Mouse (Mus musculus) hindbrain, embryonic 13.5 days (tissue): ENCODE measurements around the gene Zfp949. TPM values are rescaled to one million over a fixed set of nuclear protein-coding genes. Genes with fewer than 3 reads are reported as not detected.

ENCODE experiments used
- ATAC-seq: fragments of 200-750 bp; cut with Nextera tagmentation; 2 replicates; pipeline ENCODE4 v1.8.0; 2017; ENCODE audit warnings: moderate TSS enrichment; ENCODE audit not compliant: low FRiP score
- H3K27ac ChIP-seq: fragments of 300-500 bp; sonication (generic); 2 replicates; pipeline ENCODE4 v1.5.1; 2015; ENCODE audit warnings: inconsistent platforms, mild to moderate bottlenecking, moderate library complexity
- H3K27me3 ChIP-seq: fragments of 300-500 bp; sonication (generic); 2 replicates; pipeline ENCODE4 v1.6.1; 2015; ENCODE audit warnings: mild to moderate bottlenecking, inconsistent platforms
- H3K36me3 ChIP-seq: fragments of 300-500 bp; sonication (generic); 2 replicates; pipeline ENCODE4 v1.6.1; 2015; ENCODE audit warnings: mild to moderate bottlenecking, inconsistent platforms
- H3K4me1 ChIP-seq: fragments of 300-500 bp; sonication (generic); replicated peaks from 2 replicates; pipeline ENCODE4 v1.6.1; 2015; ENCODE audit warnings: inconsistent platforms
- H3K4me2 ChIP-seq: fragments of 300-500 bp; sonication (generic); 2 replicates; pipeline ENCODE4 v1.6.1; 2015; ENCODE audit warnings: inconsistent platforms, mild to moderate bottlenecking, moderate library complexity
- H3K4me3 ChIP-seq: fragments of 300-500 bp; sonication (generic); 2 replicates; pipeline ENCODE4 v1.5.1; 2015; ENCODE audit warnings: mild to moderate bottlenecking, inconsistent platforms
- H3K9ac ChIP-seq: fragments of 300-500 bp; sonication (generic); 2 replicates; pipeline ENCODE4 v1.6.1; 2015; ENCODE audit warnings: mild to moderate bottlenecking, inconsistent platforms
- H3K9me3 ChIP-seq: fragments of 300-500 bp; sonication (generic); 2 replicates; pipeline ENCODE4 v1.6.1; 2016; ENCODE audit warnings: inconsistent platforms
- WGBS: fragments of 180-500 bp; shearing (Covaris S2); methylation state at CpG from one replicate; pipeline ENCODE4 v1.1.7; 2015; 5-methylcytosine and 5-hydroxymethylcytosine counted together
- polyA plus RNA-seq: library from polyadenylated mRNA; unstranded; fragments of >200 nt; fragmentation: Nextera tagmentation; extraction: Ambion mirVana; gene quantifications from 2 replicates; pipeline ENCODE4 v1.2.1, GENCODE M21; 2015

The Zfp949 gene
- polyA plus RNA-seq = 20.1 and 22.3 TPM in 2 replicates

DNA sequence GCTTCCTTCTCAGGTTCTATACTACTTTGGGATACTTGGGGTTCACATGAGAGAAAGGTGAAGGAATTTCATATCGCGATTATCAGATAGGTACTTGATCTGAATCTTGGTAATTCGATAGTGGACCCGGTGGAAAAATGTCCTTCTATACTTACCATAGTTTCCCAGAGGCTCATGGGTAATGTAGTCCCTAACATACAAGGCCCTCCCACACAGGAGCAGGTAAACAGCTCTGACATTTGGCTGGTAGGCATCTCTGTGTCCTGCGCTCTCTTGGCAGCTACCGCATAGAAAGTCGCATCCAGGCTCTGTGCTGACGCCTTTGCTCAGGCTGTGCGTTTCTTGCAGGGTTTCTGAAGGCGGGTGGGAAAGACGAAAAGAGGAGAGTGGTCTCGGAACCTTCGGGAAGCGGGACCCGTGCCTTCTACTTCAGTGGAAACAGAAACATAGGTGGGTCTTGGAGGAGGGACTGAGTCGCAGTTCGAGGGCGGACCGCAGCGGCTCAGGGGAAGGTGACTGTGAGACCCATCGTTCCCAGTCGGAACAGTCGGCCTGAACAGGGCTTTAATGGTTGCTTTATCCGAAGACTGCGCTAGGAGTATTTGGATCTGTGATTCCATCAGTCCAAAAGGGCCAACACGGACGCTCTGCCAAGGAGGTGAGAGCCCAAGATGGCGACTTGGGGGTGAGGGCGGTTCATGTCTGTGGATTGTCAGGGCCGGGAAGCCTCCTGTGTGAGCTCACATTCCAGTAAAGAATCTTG lies at the start of gene Zfp949:
Gene Zfp949 (plus strand): TSS at position 170 of the 763 bp plus-strand sequence.
- WGBS = under 1% methylated on average over 30 of the region's 30 CpGs
- Histone ChIP-seq H3K36me3 (peaks cover 13% of the 10 kb centered on the region), H3K27me3 (no peaks in the 10 kb centered on the region), H3K9me3 (no peaks in the 10 kb centered on the region), H3K4me3 (peak within 1 kb of the TSS; percentile 79), H3K27ac (peak within 1 kb of the TSS; percentile 93), H3K9ac (peak within 1 kb of the TSS; percentile 86), H3K4me1 (peaks cover 36% of the 10 kb centered on the region), H3K4me2 (peak within 1 kb of the TSS; percentile 72)
- ATAC-seq = peak; percentile 95

DNA sequence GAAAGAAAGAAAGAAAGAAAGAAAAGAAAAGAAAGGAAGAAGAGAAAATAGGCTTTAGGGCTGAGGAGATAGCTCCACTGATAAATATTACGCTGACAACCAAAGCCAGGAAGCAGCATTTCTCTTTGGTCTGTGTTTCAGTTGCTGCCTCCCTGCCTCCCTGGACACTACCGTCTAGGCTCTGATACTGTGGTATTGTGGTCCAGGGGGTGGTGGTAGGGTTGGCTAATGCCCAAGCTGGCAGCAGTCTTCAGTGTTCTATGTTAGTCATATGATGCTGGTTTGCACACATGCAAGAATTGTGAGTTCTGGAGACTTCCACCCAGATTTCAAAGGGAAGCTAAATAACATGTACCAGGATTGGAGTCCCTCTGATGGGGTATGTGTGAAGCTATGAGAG lies 47.7 kb upstream of the Zfp949 start:
- no peak overlapping the region for H3K4me2 ChIP-seq
- ATAC-seq = no peak
- H3K4me3 ChIP-seq = no peak overlapping the region
- H3K9ac ChIP-seq = no peak overlapping the region
- no peaks in the 10 kb centered on the region for H3K9me3 ChIP-seq
- H3K27me3 ChIP-seq = no peaks in the 10 kb centered on the region
- no peaks in the 10 kb centered on the region for H3K36me3 ChIP-seq
- no peaks in the 10 kb centered on the region for H3K4me1 ChIP-seq
- H3K27ac ChIP-seq = no peak overlapping the region
- WGBS = 85% methylated on average over 2 of the region's 2 CpGs

DNA sequence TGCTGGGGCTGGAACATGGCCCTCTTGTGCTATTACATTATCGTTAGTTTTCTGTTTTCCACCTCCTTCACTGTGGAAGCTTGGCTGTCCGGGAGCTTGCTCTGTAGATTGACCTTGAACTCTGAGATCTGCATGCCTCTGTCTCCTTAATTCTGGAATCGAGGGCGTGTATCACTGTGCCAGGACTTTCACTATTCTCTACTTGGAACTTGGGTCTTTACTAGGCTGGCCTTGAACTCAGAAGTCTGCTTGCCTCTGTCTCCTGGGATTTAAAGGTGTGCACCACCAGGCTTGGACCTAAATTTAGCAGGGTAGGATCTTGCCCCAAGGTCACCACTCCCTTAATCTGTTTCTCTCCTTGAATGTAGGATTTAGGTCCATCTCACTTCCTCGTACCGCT lies 46.0 kb upstream of the Zfp949 start:
- ATAC-seq = no peak
- Histone ChIP-seq H3K9me3 (no peaks in the 10 kb centered on the region), H3K4me2 (no peak overlapping the region), H3K4me3 (no peak overlapping the region), H3K27ac (no peak overlapping the region), H3K27me3 (no peaks in the 10 kb centered on the region), H3K4me1 (no peaks in the 10 kb centered on the region), H3K36me3 (no peaks in the 10 kb centered on the region), H3K9ac (no peak overlapping the region)
- WGBS = 89% methylated on average over 6 of the region's 6 CpGs

DNA sequence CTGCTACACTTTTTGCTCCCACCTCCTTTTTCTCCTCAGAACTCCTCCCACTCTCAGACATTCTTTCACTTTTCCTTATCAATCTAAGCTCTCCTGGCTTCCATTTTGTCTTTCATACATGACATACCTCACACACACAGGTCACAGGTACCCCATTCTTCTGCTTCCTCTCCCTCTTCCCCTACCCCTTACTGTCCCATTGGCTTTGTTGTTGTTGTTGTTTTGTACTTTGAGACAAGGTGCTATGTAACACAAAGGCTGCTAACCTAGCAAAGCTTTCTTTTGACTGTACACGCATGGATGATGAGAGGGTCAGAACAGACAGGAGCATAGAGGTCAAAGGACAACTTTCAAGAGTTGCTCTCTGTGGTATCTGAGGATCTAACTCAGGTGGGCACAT lies 32.3 kb upstream of the Zfp949 start:
- Histone ChIP-seq H3K4me1 (peaks cover 16% of the 10 kb centered on the region), H3K27me3 (no peaks in the 10 kb centered on the region), H3K9ac (no peak overlapping the region), H3K4me3 (no peak overlapping the region), H3K36me3 (peaks cover 20% of the 10 kb centered on the region), H3K4me2 (no peak overlapping the region), H3K27ac (no peak overlapping the region), H3K9me3 (no peaks in the 10 kb centered on the region)
- WGBS = 85% methylated on average over 1 of the region's 1 CpGs
- ATAC-seq = no peak

DNA sequence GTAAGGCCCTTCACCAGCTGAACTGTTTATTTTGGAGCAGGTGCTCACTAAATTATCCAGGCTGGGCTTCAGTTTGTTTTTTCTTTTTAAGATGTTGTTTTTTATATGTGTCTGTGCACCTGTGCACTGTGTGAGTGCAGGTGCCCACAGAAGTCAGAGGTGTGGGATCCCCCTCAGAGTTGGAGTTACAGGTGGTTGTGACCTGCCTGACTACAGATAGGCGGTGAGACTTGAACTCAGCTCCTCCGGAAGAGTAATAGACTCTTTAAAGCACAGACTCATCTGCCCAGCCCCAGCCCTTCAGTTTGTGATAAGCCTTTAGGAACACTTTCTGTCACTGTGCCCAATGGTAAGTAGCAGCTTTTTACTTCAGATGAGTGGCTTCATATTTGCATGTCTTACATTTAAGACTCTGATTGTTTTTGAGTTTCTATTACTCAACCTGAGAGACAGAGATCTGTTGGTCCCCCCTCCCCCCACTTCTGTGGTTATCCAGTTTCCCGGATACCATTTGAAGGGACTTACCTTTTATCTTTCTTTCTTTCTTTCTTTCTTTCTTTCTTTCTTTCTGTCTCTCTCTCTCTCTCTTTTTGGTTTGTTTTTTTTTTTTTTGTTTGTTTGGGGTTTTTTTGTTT lies 31.3 kb upstream of the Zfp949 start:
- H3K36me3 ChIP-seq = peaks cover 26% of the 10 kb centered on the region
- WGBS = 85% methylated on average over 3 of the region's 3 CpGs

DNA sequence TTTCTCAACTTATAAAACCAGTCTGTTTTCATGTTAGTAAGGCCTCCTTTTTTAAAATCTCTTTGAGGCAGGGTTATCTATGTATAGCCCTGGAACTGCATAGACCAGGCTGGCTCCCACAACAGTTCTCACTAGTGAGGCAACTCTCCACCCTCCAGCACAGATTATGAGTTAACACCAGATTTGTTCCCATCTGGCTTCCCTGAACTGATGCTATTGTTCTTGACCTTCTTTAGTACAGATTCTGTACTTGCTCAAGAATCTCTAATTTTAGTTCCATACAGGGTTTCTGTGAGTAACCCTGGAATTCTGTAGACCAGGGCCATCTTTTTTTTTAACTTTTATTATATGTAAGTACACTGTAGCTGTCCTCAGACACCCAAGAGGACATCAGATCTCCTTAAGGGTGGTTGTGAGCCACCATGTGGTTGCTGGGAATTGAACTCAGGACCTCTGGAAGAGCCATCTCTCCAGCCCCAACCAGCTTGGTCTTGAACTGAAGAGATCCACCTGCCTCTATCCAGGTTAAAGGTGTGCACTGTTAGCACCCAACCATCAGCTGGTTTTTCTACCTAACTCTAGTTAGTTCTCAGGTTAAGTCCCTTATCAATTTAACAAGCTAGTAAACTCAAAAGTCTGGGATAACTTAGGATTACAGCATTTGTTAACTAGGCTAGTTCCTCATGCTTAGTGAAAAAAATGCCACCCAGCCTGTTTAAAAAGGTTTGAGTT lies 28.3 kb upstream of the Zfp949 start:
- H3K27me3 ChIP-seq = no peaks in the 10 kb centered on the region
- no peak overlapping the region for H3K4me3 ChIP-seq
- ATAC-seq = no peak
- H3K27ac ChIP-seq = no peak overlapping the region
- H3K4me1 ChIP-seq = peaks cover 27% of the 10 kb centered on the region
- peak overlapping the region; percentile 81 for H3K4me2 ChIP-seq
- peaks cover 26% of the 10 kb centered on the region for H3K36me3 ChIP-seq
- H3K9me3 ChIP-seq = no peaks in the 10 kb centered on the region
- H3K9ac ChIP-seq = no peak overlapping the region

More for the DNA sequence above, 31.3 kb upstream of the Zfp949 start:
- H3K4me2 ChIP-seq = no peak overlapping the region
- no peak overlapping the region for H3K9ac ChIP-seq
- H3K27me3 ChIP-seq = no peaks in the 10 kb centered on the region
- no peak for ATAC-seq
- no peak overlapping the region for H3K27ac ChIP-seq
- peaks cover 23% of the 10 kb centered on the region for H3K4me1 ChIP-seq
- no peak overlapping the region for H3K4me3 ChIP-seq
- H3K9me3 ChIP-seq = no peaks in the 10 kb centered on the region

DNA sequence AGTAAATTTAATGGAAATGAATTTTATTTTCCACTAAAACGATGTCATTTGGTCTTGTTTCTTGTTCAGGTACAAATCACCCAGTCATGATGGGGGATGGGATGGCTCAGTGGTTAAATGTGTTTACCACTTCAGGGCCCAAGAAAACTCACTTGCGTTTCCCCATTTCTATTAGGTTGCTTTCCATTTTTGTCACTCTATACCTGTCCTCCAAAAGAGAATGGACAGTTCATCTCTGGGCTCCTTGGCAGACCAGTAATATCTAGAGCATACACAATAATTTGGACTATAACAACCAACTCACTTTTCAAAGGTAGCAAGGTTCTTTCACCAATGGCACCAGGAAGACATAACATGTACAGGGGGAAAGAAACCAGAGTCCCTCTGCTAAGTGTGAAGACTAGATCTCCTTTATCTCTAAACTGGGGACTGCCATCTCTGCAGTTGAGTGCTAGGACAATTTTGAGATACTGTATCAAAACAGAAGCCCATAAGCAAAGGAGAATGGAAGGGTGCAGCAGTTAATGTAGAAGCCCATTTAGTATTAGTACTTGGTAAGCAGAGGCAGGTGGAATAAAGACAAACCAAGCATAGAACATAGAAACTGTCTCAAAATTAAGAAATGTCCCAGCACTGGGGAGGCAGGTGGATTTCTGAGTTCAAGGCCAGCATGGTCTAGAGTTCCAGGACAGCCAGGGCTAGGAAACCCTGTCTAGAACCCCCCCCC lies 27.5 kb upstream of the Zfp949 start:
- Histone ChIP-seq H3K9ac (peak overlapping the region; percentile 91), H3K36me3 (peaks cover 26% of the 10 kb centered on the region), H3K4me3 (peak overlapping the region; percentile 80), H3K9me3 (no peaks in the 10 kb centered on the region), H3K4me1 (peaks cover 27% of the 10 kb centered on the region), H3K4me2 (peak overlapping the region; percentile 81), H3K27me3 (no peaks in the 10 kb centered on the region), H3K27ac (0 out of 2 replicates have a peak overlapping the region, but pooled peaks have one; percentile 18)
- 20% methylated on average over 2 of the region's 2 CpGs for WGBS
- ATAC-seq = no peak

DNA sequence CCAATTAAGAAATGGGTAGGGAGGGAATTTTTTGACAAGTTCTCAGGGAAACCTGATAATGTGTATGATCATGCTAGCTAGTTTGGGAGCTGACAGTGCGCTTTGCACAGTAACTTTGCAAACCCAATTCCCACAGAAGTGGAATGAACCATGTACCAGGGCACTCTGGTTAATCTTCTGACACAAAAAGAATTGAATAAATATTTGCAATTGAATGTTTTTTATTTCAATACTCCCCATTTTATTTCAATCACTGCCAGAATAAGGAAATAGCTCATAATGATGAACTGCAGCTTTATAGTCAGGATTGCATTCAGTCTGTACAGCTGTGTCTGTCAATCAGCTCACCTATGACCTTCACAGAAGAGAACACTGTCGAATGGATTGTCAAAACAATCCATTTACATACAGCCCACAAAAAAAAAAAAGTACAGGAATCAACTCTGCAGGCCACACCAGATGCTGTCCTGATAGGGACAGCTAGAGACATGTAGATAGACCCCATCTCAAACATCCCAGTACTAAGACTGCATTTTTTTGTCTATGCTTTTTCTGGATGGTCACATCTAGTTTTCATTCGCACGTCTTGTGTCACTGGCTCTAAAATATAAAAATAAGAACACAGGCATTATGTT lies 26.9 kb upstream of the Zfp949 start:
- H3K36me3 ChIP-seq = peaks cover 26% of the 10 kb centered on the region
- H3K27ac ChIP-seq = peak overlapping the region; percentile 19
- H3K27me3 ChIP-seq = no peaks in the 10 kb centered on the region
- ATAC-seq = no peak
- H3K9ac ChIP-seq = peak overlapping the region; percentile 91
- 22% methylated on average over 4 of the region's 4 CpGs for WGBS
- H3K4me1 ChIP-seq = peaks cover 27% of the 10 kb centered on the region
- no peaks in the 10 kb centered on the region for H3K9me3 ChIP-seq
- peak overlapping the region; percentile 80 for H3K4me3 ChIP-seq
- peak overlapping the region; percentile 81 for H3K4me2 ChIP-seq

DNA sequence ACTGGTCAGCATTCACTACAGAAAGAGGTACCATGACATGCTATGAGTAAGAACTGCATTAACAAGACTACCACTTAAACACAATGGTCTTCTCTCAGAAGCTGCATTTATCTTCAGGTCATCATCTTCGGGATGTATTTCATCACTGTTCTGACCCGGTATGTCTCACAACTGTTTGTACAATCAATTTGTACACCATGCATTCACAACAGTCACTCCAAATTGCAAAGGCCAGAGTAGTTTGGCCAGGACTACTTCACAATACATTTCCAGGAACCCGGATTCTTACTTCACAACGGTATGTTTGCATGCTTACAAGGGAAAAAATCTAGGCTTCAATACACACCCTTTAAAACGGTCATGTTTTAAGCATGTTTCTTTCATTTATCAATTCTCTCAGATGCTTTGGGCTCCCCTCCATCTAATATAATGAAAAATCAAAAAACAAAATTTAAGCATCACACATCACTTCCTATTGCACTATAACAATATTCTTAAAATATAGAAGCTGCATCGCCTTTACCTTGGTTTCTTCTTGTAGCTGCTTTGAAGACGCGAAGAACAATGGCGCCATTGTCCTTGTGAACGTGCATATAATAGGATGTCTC lies 25.8 kb upstream of the Zfp949 start:
- Histone ChIP-seq H3K4me3 (peak overlapping the region; percentile 80), H3K27me3 (no peaks in the 10 kb centered on the region), H3K9ac (peak overlapping the region; percentile 91), H3K4me2 (peak overlapping the region; percentile 81), H3K27ac (peak overlapping the region; percentile 96), H3K36me3 (peaks cover 23% of the 10 kb centered on the region), H3K9me3 (no peaks in the 10 kb centered on the region), H3K4me1 (peaks cover 27% of the 10 kb centered on the region)
- no peak for ATAC-seq
- under 1% methylated on average over 10 of the region's 10 CpGs for WGBS

DNA sequence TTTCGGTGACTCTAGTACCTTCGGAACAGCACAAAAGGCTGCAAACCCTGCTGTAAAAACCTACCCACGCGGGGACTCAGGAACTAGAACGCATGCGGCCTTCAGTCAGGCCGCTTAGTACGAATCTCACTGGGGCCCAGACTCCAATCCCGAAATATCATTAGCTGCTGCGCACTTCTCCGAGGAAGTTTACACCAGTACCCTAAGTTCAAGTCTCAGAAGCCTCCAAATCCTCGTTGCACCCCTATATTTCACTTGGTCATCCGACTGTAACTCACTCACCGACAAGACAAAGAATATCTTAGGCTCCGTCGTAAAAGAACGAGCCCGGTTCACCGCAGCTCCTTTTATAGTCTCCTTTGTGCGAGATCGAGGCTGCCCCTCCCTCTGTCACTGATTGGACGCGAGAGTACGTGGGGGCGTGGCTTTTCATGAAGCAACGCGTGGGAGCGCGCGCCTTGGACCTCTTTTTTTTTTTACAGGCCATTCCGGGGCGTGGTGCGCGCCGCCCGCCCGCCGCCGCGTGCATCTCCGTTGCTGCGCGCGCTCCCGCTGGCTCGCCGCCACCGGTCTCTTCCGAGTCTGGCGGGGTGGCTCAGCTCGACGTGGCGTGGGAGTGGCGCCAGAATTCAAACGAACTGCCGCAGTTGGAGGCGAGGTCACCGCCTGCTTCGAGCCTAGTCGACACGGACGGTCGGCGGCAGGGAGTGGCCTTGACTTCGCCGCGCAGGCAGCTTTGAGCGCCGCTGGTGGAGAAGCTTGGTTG lies 25.1 kb upstream of the Zfp949 start:
- WGBS = under 1% methylated on average over 69 of the region's 69 CpGs

DNA sequence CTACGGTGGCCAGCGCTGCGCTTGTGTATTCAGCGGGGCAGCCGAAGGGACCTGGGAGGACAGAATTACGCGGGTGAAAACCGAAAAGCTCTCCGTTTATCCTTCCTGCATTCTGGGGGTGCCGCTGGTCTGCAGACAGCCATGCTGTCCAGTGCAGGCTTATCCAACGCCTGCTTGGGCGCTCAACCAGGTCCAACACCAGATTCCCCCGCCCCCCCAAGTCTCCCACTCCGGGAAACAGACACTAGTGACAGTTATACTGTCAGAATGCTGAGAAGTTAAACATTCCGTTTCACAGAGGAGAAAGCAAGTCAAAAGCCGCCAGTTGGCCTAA lies 24.5 kb upstream of the Zfp949 start:
- Histone ChIP-seq H3K9ac (peak overlapping the region; percentile 72), H3K4me2 (peak overlapping the region; percentile 81), H3K4me3 (peak overlapping the region; percentile 80), H3K27ac (peak overlapping the region; percentile 83), H3K4me1 (peaks cover 27% of the 10 kb centered on the region), H3K27me3 (no peaks in the 10 kb centered on the region), H3K9me3 (no peaks in the 10 kb centered on the region), H3K36me3 (peaks cover 18% of the 10 kb centered on the region)
- no peak for ATAC-seq
- WGBS = 1% methylated on average over 16 of the region's 16 CpGs

More for the DNA sequence above, 25.1 kb upstream of the Zfp949 start:
- Histone ChIP-seq H3K4me2 (peak overlapping the region; percentile 81), H3K36me3 (peaks cover 22% of the 10 kb centered on the region), H3K27ac (peak overlapping the region; percentile 96), H3K4me1 (peaks cover 27% of the 10 kb centered on the region), H3K9ac (peak overlapping the region; percentile 91), H3K9me3 (no peaks in the 10 kb centered on the region), H3K27me3 (no peaks in the 10 kb centered on the region), H3K4me3 (peak overlapping the region; percentile 80)
- ATAC-seq = peak; percentile 92
